Mouse (Mus musculus): ENCODE measurements around the gene Rpl41. TPM values are rescaled to one million over a fixed set of nuclear protein-coding genes. Genes with fewer than 3 reads are reported as not detected.

Gene Rpl41
- total RNA-seq (2021), result 1,000 to 10,000 TPM; 1,490 to 1,551 TPM
- long read RNA-seq, experiment 1, transcript Rpl41-206 (3 exons, 544 nt), result minor isoform, 45 of 1,129 reads
- long read RNA-seq, experiment 1, transcript Rpl41-201 (4 exons, 582 nt), result major isoform, 1,045 of 1,129 reads
- long read RNA-seq, experiment 1, transcript Rpl41-203 (4 exons, 437 nt), result minor isoform, 29 of 1,129 reads
- long read RNA-seq, experiment 1, partial matches to known transcripts, result 6 of 1,129 reads
- long read RNA-seq, experiment 1, other reads (novel, unspliced or antisense), result 4 of 1,129 reads
- long read RNA-seq, experiment 2, transcript Rpl41-206 (3 exons, 544 nt), result minor isoform, 32 of 1,163 reads
- long read RNA-seq, experiment 2, transcript Rpl41-201 (4 exons, 582 nt), result major isoform, 1,083 of 1,163 reads
- long read RNA-seq, experiment 2, transcript Rpl41-203 (4 exons, 437 nt), result minor isoform, 31 of 1,163 reads
- long read RNA-seq, experiment 2, partial matches to known transcripts, result 1 of 1,163 reads
- long read RNA-seq, experiment 2, other reads (novel, unspliced or antisense), result 14 of 1,163 reads

GRCm38 (mm10) chr10:128548947-128549681 lies at the start of gene Rpl41:
Gene Rpl41, minus strand, starts transcription at chr10:128549305.
- DNase-seq, result peak; percentile 95 to 98

GRCm38 (mm10) chr10:128598476-128598875 lies 49.4 kb upstream of the Rpl41 start:
- DNase-seq, result no peak

- no peak for DNase-seq
These were observed 43.7 kb upstream of the Rpl41 start for GRCm38 (mm10) chr10:128592797-128593196.

- DNase-seq, result no peak
These were observed 42.3 kb upstream of the Rpl41 start for GRCm38 (mm10) chr10:128591436-128591835.

DNA sequence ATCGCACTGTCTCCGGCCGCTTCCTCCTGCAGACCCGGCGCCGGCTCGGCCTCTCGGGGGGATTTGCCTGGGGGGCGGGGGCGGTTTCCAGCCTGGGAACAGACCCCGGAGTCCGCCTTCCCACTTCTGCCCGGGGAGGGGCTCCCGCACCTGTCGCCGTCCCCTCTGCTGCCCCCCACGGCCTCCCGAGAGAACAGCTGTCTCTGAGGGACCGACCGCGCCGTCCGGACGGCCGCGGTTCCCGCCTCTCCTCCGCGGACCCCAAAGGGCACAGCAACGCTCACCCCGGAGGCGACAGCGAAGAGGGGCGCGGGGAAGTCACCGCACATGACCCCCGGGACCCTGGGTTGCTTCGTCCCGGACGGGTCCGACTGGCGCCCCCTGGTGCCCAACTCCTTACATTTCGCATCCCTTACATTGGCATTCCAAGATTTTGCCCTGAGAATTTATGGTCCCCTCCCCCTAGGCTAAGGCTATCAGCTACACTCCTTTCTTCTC lies 41.1 kb upstream of the Rpl41 start:
- DNase-seq, result peak; percentile 39 to 80

- peak; percentile 45 to 61 for DNase-seq
These were observed 40.5 kb upstream of the Rpl41 start, which contains the start of gene Erbb3 for GRCm38 (mm10) chr10:128589464-128590192. Gene Erbb3, minus strand, starts transcription at chr10:128589652.

DNA sequence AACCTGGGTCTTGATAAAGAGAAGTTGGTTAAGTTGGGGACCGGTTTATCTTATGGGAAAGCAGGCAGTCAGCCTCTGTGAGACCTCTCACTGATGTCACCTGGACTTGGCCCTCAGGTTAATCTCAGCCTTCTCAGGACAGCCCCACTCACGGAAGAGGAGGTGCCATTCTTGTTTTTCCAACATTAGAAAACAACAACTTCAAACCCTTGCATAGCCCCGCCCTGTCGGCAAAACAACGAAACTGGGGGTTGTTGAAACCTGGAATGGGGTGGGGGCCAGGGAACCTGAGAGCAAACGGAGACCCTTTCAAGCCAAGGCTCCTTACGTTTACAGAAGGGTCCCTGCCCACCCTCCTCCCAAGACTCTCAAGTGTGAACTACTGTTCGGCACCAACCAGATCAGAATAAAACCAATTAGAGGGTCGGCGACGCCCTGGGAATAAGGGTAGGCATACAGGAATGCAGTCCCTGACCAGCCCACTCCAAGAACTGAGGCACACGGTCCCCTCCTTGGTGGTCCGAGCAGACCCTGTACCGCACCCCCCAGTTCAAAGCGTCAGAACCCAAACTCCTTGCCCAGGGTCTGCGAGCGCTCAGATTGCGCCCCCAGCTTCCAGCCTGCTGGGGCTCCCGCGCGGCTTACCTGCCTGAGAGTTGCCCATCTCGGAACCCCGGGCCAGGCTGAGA lies 39.8 kb upstream of the Rpl41 start:
- DNase-seq, result no peak

DNA sequence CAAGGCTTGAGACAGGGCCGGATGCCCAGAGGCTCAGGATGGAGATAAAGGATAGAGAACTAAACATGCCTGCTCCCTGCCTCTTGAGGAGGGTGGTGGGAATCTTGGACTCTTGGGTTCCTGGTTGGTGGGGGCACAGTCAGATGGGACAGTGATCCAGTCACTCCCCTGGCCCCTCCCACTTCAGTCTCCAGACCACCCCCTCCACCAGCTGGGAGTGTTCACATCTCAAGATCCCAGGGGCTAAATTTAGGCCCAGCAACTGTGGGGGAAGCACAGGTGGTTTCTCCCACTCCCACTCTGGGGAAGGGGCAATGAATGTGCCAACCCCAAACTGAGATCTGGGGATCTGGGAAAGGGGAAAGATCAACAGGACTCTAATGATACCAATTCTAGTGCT lies 39.0 kb upstream of the Rpl41 start:
- no peak for DNase-seq

DNA sequence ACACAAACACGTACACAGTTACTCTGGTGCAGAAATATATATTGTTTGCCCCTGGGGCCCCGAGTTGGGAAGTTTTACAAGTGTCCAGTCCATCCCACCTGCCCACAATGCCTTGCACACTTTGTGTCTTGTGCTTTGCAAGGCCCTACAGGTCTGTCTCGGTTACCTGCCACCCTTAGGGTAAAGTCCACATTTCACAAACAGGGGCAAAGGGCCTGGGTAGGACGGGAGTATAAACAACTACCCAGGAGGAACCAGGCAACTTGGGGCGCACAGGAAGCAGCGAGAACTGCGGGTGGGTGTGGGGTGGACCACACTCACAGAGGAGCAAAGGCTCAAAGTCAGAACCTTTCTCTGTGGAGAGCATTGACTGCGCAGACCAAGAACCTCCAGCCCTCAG lies 38.6 kb upstream of the Rpl41 start:
- DNase-seq, result no peak

- no peak for DNase-seq
These were observed 38.0 kb upstream of the Rpl41 start for GRCm38 (mm10) chr10:128587120-128587519.

DNA sequence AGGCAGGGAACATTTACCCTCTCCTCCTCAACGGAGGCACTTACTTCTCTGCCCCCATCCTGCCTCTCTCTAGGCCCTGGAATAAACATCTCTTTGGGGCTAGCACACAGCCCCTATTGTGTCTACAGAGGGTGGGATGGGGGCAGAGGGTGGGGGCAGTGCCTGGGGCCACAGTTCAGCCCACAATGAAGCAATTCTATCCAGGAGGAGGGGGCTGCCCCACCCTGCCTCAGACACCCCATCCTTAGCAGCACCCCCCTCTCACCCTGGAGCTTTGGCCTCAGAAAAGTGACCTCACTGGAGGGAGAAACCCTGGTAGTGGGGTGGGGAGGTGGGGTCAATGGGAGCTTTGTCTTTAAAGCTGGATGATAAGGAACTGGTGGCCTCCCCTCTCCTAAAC lies 37.4 kb upstream of the Rpl41 start:
- DNase-seq, result no peak

DNA sequence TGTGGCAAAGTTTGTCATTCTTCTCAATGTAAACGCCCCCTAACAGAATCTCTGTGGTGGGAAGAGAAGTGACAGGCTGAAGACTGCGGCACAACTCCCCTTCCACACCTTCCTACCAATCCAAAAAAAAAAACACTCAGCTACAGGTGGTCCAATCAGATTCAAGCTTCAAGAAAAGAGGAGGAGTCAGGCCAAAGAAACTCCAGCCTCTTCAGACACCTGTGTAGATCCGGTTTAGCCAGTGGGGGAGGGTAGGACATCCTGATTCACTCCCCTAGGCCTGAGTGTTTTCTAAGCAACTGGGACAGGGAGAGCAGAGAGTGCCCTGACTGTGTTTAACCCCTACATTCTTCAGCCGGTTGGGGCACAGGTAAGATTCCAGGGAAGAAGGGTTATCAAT lies 35.3 kb upstream of the Rpl41 start:
- no peak for DNase-seq

- peak; percentile 75 to 86 for DNase-seq
These were observed 34.5 kb upstream of the Rpl41 start for GRCm38 (mm10) chr10:128583644-128584043.

DNA sequence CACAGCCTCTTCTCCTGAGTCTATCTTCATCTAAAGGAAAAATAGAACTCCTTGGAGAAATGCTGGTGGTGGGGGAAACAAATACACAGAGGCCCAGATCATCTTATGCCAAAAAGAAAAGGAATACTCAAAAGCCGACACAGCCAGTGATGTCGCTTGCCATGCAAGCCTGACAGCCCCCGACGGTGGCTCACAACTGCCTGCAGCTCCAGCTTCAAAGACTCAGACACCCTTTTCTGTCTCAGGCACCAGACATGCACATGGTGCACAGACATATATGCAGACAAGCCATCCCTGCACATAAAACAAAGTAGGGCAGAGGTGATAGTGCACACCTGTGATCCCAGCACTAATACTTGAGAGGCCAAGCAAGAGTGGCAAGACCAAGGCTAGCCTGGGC lies 30.6 kb upstream of the Rpl41 start:
- DNase-seq, result no peak

GRCm38 (mm10) chr10:128579298-128579697 lies 30.2 kb upstream of the Rpl41 start:
- DNase-seq, result no peak

DNA sequence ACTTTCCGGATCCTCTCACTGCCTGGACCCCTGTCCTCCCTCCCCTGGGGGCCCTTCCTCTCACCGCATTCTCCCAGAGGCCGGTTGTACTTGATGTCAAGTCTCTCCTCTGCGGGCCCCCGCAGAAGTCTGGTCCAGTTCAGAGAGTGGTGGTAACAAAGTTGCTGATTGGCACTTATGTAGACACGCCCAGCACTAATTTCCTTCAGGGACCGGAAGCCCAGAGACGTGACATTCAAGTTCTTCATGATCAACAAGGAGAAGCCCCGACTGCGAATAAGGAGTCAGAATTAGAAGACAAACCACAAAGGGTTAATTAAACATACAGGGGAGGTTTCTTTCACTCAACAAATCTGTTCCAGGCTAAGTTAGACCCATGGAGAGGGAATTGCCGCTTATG lies 29.2 kb upstream of the Rpl41 start:
- no peak for DNase-seq

DNA sequence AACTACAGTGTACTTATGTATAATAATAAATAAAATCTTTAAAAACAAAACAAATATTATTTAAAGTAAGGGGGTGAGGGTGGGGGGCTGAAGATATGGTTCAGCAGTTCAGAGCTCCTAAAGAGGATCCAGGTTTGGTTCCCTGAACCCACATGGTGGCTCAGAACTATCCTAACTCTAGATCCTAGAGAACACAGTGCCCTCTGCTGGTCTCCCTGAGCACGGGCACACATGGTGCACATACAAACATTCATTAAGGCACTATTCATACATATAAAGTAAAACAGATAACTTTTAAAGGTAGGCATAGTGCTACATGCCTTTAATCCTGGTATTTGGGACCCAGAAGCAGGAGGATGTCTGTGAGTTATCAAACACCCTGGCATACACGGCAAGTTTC lies 26.0 kb upstream of the Rpl41 start:
- no peak for DNase-seq

DNA sequence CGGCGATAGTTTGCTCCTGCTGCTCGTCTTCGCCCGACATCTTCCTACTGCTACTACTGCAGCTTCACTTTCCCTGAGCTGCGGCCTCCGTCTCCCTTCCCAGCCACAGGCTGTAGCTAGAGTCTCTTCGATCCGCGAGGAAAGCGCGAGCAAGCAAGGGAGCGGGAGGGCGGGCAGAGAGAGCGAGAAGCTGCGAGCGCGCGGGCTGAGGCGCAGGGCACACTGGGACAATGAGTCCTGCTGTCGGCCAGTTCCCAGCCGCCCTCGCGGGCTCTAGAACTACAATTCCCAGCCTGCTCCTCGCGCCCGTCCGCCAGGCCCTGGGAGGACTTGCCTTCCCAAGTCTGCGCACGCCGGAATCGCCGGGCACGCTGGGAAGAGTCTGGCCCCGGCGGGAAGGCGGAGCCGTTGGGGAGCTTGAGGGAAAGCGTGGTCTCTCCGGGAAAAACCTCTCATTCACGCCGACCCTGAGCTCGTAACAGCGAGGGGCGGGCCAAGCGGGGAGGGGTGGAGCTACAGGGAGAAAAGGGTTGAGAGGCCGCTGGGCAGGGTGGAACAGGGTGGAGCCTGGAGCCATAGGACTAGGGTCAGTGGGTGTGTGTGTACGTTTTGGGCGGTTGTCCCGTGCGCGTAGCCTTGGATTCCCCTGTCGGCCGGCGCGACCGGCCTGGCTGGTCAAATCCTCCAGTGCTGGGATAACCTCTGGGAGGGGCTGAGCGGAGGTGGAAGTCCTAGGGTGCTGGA lies 16.9 kb upstream of the Rpl41 start, which contains the start of gene Pa2g4:
Gene Pa2g4, minus strand, starts transcription at position 200 of the 744 bp plus-strand sequence.
- peak; percentile 98 to 100 for DNase-seq

GRCm38 (mm10) chr10:128565206-128565787 lies 16.2 kb upstream of the Rpl41 start:
- peak in 1 of 2 experiments; percentile 19 for DNase-seq

- no peak for DNase-seq
These were observed 14.4 kb upstream of the Rpl41 start for GRCm38 (mm10) chr10:128563544-128563943.

All from heart, adult 18-20 months (tissue).